Mouse (Mus musculus): ENCODE data around the gene Zfand5.
"Not testable (repeated sequence)": the region's sequence is repeated elsewhere in the genome, so short reads cannot be mapped to it uniquely, and the experiment has no call there.

The Zfand5 gene

GRCm38 (mm10) chr19:21271741-21272654 lies at the start of gene Zfand5:
Gene Zfand5, plus strand, starts transcription at chr19:21272278.
- peak; percentile 98 for DNase-seq

- DNase-seq: peak; percentile 33
Observed at GRCm38 (mm10) chr19:21227131-21227530, 44.9 kb upstream of the Zfand5 start.

GRCm38 (mm10) chr19:21227754-21228153 lies 44.3 kb upstream of the Zfand5 start:
- DNase-seq: no peak

GRCm38 (mm10) chr19:21248730-21249129 lies 23.3 kb upstream of the Zfand5 start:
- DNase-seq: not testable (repeated sequence)

GRCm38 (mm10) chr19:21253846-21254245 lies 18.2 kb upstream of the Zfand5 start:
- DNase-seq: no peak

GRCm38 (mm10) chr19:21255920-21256319 lies 16.2 kb upstream of the Zfand5 start:
- no peak for DNase-seq

- no peak for DNase-seq
Observed at GRCm38 (mm10) chr19:21259453-21259852, 12.6 kb upstream of the Zfand5 start.

- no peak for DNase-seq
Observed at GRCm38 (mm10) chr19:21260280-21260679, 11.8 kb upstream of the Zfand5 start.

GRCm38 (mm10) chr19:21271186-21271585 lies 892 bp upstream of the Zfand5 start:
- no peak for DNase-seq

GRCm38 (mm10) chr19:21272655-21273284 lies 692 bp downstream of the Zfand5 start:
- DNase-seq: peak; percentile 57

GRCm38 (mm10) chr19:21273440-21273839 lies 1.4 kb downstream of the Zfand5 start:
- DNase-seq: no peak

GRCm38 (mm10) chr19:21274181-21274591 lies 2.1 kb downstream of the Zfand5 start:
- DNase-seq: peak; percentile 93

GRCm38 (mm10) chr19:21274714-21275113 lies 2.6 kb downstream of the Zfand5 start:
- DNase-seq: no peak

GRCm38 (mm10) chr19:21276317-21276716 lies 4.2 kb downstream of the Zfand5 start:
- no peak for DNase-seq

- no peak for DNase-seq
Observed at GRCm38 (mm10) chr19:21286421-21287097, 14.5 kb downstream of the Zfand5 start.

- DNase-seq: no peak
Observed at GRCm38 (mm10) chr19:21297411-21297810, 25.3 kb downstream of the Zfand5 start.

GRCm38 (mm10) chr19:21301787-21302186 lies 29.7 kb downstream of the Zfand5 start:
- no peak for DNase-seq

- peak; percentile 13 for DNase-seq
Observed at GRCm38 (mm10) chr19:21307755-21308154, 35.7 kb downstream of the Zfand5 start.

- not testable (repeated sequence) for DNase-seq
Observed at GRCm38 (mm10) chr19:21310364-21310763, 38.3 kb downstream of the Zfand5 start.

GRCm38 (mm10) chr19:21315701-21316100 lies 43.6 kb downstream of the Zfand5 start:
- no peak for DNase-seq

- DNase-seq: no peak
Observed at GRCm38 (mm10) chr19:21319618-21320017, 47.5 kb downstream of the Zfand5 start.

- peak; percentile 44 for DNase-seq
Observed at GRCm38 (mm10) chr19:21325333-21325732, 53.3 kb downstream of the Zfand5 start.

GRCm38 (mm10) chr19:21328951-21329350 lies 56.9 kb downstream of the Zfand5 start:
- no peak for DNase-seq
